Mouse (Mus musculus) hindbrain, embryonic 14.5 days (tissue): ENCODE measurements around the gene Crocc2. TPM values are rescaled to one million over a fixed set of nuclear protein-coding genes. Genes with fewer than 3 reads are reported as not detected.

Experiments used
- ATAC-seq: fragments of 200-750 bp; cut with Nextera tagmentation; 2 replicates; pipeline ENCODE4 v1.8.0; 2017; ENCODE audit warnings: moderate number of reproducible peaks, mild to moderate bottlenecking, moderate TSS enrichment, moderate library complexity; ENCODE audit not compliant: low FRiP score
- DNase-seq: peaks from one replicate; pipeline ENCODE4 v3.0.0-alpha.2; 2015; ENCODE audit warnings: low spot score
- H3K27ac ChIP-seq: fragments of 300-500 bp; sonication (generic); 2 replicates; pipeline ENCODE4 v1.5.1; 2014; ENCODE audit warnings: mild to moderate bottlenecking, moderate library complexity
- H3K27me3 ChIP-seq: fragments of 300-500 bp; sonication (generic); 2 replicates; pipeline ENCODE4 v1.6.1; 2014; ENCODE audit warnings: mild to moderate bottlenecking, low read length, mixed read lengths; ENCODE audit not compliant: control insufficient read depth, insufficient read depth
- H3K36me3 ChIP-seq: fragments of 300-500 bp; sonication (generic); replicated peaks from 2 replicates; pipeline ENCODE4 v1.6.1; 2014; ENCODE audit not compliant: control insufficient read depth, insufficient read depth
- H3K4me1 ChIP-seq: fragments of 300-500 bp; sonication (generic); replicated peaks from 2 replicates; pipeline ENCODE4 v1.6.1; 2014; ENCODE audit warnings: antibody characterized with exemption, low read length, mixed read lengths; ENCODE audit not compliant: control insufficient read depth, insufficient read depth
- H3K4me2 ChIP-seq: fragments of 300-500 bp; sonication (generic); replicated peaks from 2 replicates; pipeline ENCODE4 v1.6.1; 2014; ENCODE audit warnings: mild to moderate bottlenecking, moderate library complexity
- H3K4me3 ChIP-seq: fragments of 300-500 bp; sonication (generic); replicated peaks from 2 replicates; pipeline ENCODE4 v1.5.1; 2014; ENCODE audit warnings: mild to moderate bottlenecking, low read length
- H3K9ac ChIP-seq: fragments of 300-500 bp; sonication (generic); 2 replicates; pipeline ENCODE4 v1.6.1; 2014
- H3K9me3 ChIP-seq: fragments of 300-500 bp; sonication (generic); 2 replicates; pipeline ENCODE4 v1.6.1; 2016; ENCODE audit warnings: low read length; ENCODE audit not compliant: control insufficient read depth
- whole genome bisulfite sequencing: fragments of 180-500 bp; shearing (Covaris S2); extraction: QIAGEN DNeasy Blood & Tissue Kit; methylation state at CpG from one replicate; pipeline ENCODE4 v1.1.7; 2014; 5-methylcytosine and 5-hydroxymethylcytosine counted together
- polyA plus RNA-seq: library from polyadenylated mRNA; unstranded; fragments of >200 nt; fragmentation: Nextera tagmentation; extraction: Ambion mirVana; gene quantifications from 2 replicates; pipeline ENCODE4 v1.2.1, GENCODE M21; 2014

Gene Crocc2
- polyA plus RNA-seq, 1 experiment from 2014 or later = 0.50 TPM

- Histone ChIP-seq H3K27me3 (peaks cover 37% of the 10 kb centered on the region), H3K9ac (peak overlapping the region; percentile 59), H3K4me1 (peaks cover 14% of the 10 kb centered on the region; the same call in 1 of the 2 replicates), H3K4me3 (peak overlapping the region; percentile 56), H3K9me3 (no peaks in the 10 kb centered on the region), H3K27ac (no peak overlapping the region), H3K4me2 (peak overlapping the region; percentile 99), H3K36me3 (no peaks in the 10 kb centered on the region)
- ATAC-seq (peak; percentile 35; the same call in 1 of the 2 replicates), DNase-seq (no peak)
- 8% methylated on average over 3 of the region's 3 CpGs for WGBS
Measured at GRCm38 (mm10) chr1:93236545-93236924, 68.0 kb downstream of the Crocc2 start.

DNA sequence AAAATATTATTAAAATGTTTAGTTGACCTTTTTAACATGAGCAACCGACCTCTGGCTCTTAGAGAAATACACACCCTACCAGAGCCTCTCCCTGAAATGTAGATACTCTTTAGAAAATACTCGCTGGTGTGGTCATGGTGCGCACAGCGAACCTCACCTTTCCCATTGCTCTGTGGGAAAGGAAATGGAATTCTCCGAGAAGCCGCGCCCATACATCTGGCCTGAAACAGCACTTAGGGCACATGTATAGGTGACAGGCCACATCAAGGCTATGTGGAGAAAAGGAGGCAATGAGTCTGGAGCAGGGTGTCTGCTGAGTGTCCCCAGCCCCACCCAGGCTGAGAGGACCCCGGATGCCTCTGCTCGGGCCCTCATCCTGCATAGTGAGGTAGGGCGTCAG, 69.2 kb downstream of the Crocc2 start:
- Histone ChIP-seq H3K4me3 (no peak overlapping the region), H3K27me3 (peaks cover 36% of the 10 kb centered on the region), H3K4me2 (0 out of 2 replicates have a peak overlapping the region, but pooled peaks have one; percentile 1), H3K9me3 (no peaks in the 10 kb centered on the region), H3K4me1 (peaks cover 14% of the 10 kb centered on the region; the same call in 1 of the 2 replicates), H3K9ac (no peak overlapping the region), H3K27ac (no peak overlapping the region), H3K36me3 (no peaks in the 10 kb centered on the region)
- WGBS = 90% methylated on average over 10 of the region's 10 CpGs
- DNase-seq (no peak), ATAC-seq (no peak)

- peaks cover 14% of the 10 kb centered on the region; the same call in 1 of the 2 replicates for H3K4me1 ChIP-seq
- H3K36me3 ChIP-seq = no peaks in the 10 kb centered on the region
- DNase-seq (no peak), ATAC-seq (no peak)
- no peaks in the 10 kb centered on the region for H3K9me3 ChIP-seq
- WGBS = 56% methylated on average over 4 of the region's 4 CpGs
- H3K27me3 ChIP-seq = peaks cover 31% of the 10 kb centered on the region
- H3K4me2 ChIP-seq = 0 out of 2 replicates have a peak overlapping the region, but pooled peaks have one; percentile 1
- H3K27ac ChIP-seq = no peak overlapping the region
- H3K9ac ChIP-seq = no peak overlapping the region
- no peak overlapping the region for H3K4me3 ChIP-seq
Measured at GRCm38 (mm10) chr1:93238201-93238600, 69.7 kb downstream of the Crocc2 start.

- Histone ChIP-seq H3K4me3 (no peak overlapping the region), H3K4me1 (no peaks in the 10 kb centered on the region), H3K36me3 (no peaks in the 10 kb centered on the region), H3K9ac (no peak overlapping the region), H3K27ac (no peak overlapping the region), H3K9me3 (no peaks in the 10 kb centered on the region), H3K4me2 (no peak overlapping the region), H3K27me3 (no peaks in the 10 kb centered on the region)
- ATAC-seq = no peak
- 69% methylated on average over 2 of the region's 2 CpGs for whole genome bisulfite sequencing
- no peak for DNase-seq
Measured at GRCm38 (mm10) chr1:93245936-93246335, 77.4 kb downstream of the Crocc2 start.

DNA sequence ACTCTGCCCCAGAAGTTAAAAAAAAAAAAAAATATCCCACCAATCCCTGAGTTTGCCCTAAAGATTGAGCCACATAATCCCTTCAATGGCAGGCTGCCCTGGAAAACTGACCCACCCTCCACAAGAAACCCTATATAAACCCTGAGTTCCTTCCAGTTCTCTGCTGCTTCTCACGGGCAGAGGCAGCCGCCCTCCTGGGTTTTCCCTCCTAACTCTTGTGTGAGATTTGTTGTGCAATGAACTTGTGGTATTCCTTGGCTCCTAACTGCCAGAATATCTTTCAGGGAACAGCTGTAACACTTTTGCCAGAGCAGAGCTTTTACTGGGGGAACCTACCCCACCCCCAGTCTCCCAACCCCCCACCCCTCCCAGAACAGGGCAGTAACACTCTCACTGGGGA, 84.1 kb downstream of the Crocc2 start:
- Histone ChIP-seq H3K36me3 (no peaks in the 10 kb centered on the region), H3K27ac (no peak overlapping the region), H3K9ac (no peak overlapping the region), H3K4me3 (no peak overlapping the region), H3K27me3 (no peaks in the 10 kb centered on the region), H3K4me1 (no peaks in the 10 kb centered on the region), H3K9me3 (no peaks in the 10 kb centered on the region), H3K4me2 (no peak overlapping the region)
- ATAC-seq (no peak), DNase-seq (no peak)
- 49% methylated on average over 2 of the region's 2 CpGs for WGBS

DNA sequence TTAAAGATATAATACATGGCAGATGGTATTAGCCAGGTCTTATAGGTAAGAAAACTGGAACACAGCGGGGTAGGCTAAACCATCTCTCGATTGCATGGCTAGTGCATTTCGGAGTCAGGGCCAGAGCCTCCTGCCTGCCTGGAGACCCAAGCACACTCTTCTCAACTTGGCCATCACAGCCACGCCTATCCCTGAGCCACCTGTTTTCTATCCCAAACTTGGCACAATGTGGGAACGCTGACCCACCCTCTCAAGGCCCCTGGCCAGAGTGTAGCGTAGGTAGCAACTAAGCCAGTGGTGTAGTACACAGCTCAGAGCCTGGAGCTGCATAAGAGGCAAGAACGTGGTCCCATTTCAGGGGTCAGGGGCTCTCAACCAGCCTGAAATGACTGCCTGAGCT, 87.2 kb downstream of the Crocc2 start:
- Histone ChIP-seq H3K4me2 (no peak overlapping the region), H3K27me3 (no peaks in the 10 kb centered on the region), H3K4me3 (no peak overlapping the region), H3K36me3 (no peaks in the 10 kb centered on the region), H3K9ac (no peak overlapping the region), H3K4me1 (no peaks in the 10 kb centered on the region), H3K27ac (no peak overlapping the region), H3K9me3 (no peaks in the 10 kb centered on the region)
- ATAC-seq (no peak), DNase-seq (no peak)
- WGBS = 94% methylated on average over 7 of the region's 7 CpGs

DNA sequence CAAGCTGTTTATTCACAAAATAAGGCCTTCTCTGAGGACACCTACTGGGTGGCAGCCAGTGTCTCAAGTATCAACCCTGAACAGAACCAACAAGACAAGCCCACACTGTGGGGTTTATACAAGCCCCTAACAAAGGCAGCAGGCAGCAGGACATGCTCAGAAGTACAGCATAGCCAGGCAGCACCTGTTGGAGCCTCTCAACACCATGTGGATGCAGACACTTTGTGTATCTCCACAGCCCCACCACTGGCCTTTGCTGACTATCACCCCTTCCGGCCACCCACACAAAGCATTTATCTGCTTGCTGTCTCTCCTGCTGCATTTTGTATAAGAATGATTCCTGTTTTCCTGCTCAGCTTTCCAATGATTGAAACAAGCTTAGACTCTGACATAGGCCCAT, 89.0 kb downstream of the Crocc2 start:
- no peaks in the 10 kb centered on the region for H3K4me1 ChIP-seq
- no peaks in the 10 kb centered on the region for H3K36me3 ChIP-seq
- H3K9me3 ChIP-seq = no peaks in the 10 kb centered on the region
- no peak overlapping the region for H3K27ac ChIP-seq
- no peak overlapping the region for H3K4me2 ChIP-seq
- DNase-seq (no peak), ATAC-seq (no peak)
- H3K4me3 ChIP-seq = no peak overlapping the region
- H3K9ac ChIP-seq = no peak overlapping the region
- 64% methylated on average over 1 of the region's 1 CpGs for WGBS
- H3K27me3 ChIP-seq = no peaks in the 10 kb centered on the region

GRCm38 (mm10) chr1:93267207-93267606, 98.7 kb downstream of the Crocc2 start:
- DNase-seq = peak; percentile 24
- no peak for ATAC-seq

GRCm38 (mm10) chr1:93268246-93268645, 99.7 kb downstream of the Crocc2 start:
- Histone ChIP-seq H3K36me3 (no peaks in the 10 kb centered on the region), H3K4me2 (no peak overlapping the region), H3K27me3 (no peaks in the 10 kb centered on the region), H3K9ac (no peak overlapping the region), H3K4me3 (no peak overlapping the region), H3K9me3 (no peaks in the 10 kb centered on the region), H3K27ac (no peak overlapping the region), H3K4me1 (no peaks in the 10 kb centered on the region; the same call in 1 of the 2 replicates)
- DNase-seq (no peak), ATAC-seq (no peak)
- WGBS = 90% methylated on average over 2 of the region's 2 CpGs

More at GRCm38 (mm10) chr1:93267207-93267606, 98.7 kb downstream of the Crocc2 start:
- no peaks in the 10 kb centered on the region for H3K27me3 ChIP-seq
- no peak overlapping the region for H3K4me3 ChIP-seq
- WGBS = 62% methylated on average over 3 of the region's 3 CpGs
- no peak overlapping the region for H3K9ac ChIP-seq
- H3K4me2 ChIP-seq = no peak overlapping the region
- H3K9me3 ChIP-seq = no peaks in the 10 kb centered on the region
- no peak overlapping the region for H3K27ac ChIP-seq
- no peaks in the 10 kb centered on the region for H3K36me3 ChIP-seq
- no peaks in the 10 kb centered on the region; the same call in 1 of the 2 replicates for H3K4me1 ChIP-seq
